Mouse (Mus musculus) embryonic fibroblast, embryonic 13.5 days (primary cell): ENCODE data around the gene Fancc.

ENCODE experiments used
- CTCF ChIP-seq: IDR thresholded peaks from 2 replicates; pipeline ENCODE4 v1.5.1; 2011; ENCODE audit warnings: mild to moderate bottlenecking, control low read depth, low read length, moderate library complexity, borderline replicate concordance; ENCODE audit not compliant: insufficient read depth
- POLR2A ChIP-seq: IDR thresholded peaks from 2 replicates; pipeline ENCODE4 v1.6.1; 2011; ENCODE audit warnings: low read depth, mild to moderate bottlenecking, control low read depth, low read length, moderate library complexity

DNA sequence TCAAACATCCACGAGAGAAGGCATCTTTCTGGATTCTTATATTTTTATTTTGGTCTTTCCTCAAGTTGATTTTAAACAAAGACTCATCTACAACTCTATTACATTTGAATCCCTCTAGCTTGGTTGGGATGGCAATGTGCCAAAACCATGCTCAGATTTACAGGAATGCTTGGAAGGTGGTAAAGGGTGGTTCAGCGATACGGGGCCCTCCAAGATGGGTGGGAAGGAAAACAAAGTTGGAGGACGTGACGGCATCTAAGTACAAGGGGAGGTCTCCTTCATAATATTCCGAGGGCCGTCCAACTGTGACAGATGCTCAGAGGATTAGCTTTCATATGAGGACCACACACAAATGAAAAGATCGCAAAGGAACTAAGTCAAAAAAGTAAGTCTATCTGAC, 21.7 kb downstream of the Fancc start:
- TF ChIP-seq CTCF (no peak), POLR2A (no peak)
